Comparison of ENCODE assay signal across 8 mouse cellular contexts in the genomic region with DNA sequence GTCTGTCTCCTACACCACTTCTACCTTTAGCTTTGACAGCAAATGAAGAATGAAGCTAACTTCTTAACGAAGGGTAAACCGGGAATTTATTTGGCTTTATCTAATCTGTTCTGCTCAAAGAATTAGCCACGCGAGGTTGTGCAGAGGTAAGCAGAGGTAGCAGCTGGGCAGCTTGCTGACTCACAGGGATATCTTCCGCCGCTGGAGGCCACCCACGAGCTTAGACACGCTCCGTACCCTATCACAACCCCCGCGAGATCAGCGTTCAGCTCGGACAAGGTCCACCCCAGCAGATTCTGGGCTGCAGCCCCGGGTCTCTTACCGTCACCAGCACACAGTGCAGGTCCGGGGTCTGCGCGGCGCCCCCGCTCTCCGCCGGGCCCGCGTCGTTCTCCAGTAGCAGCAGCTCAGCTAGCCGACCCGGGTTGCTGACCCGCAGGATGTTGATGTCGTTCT. TPM values are rescaled to one million over a fixed set of nuclear protein-coding genes. Genes with fewer than 3 reads are reported as not detected.
DNase-seq lines count a peak whose midpoint lies in the region; ATAC-seq and TF ChIP-seq lines count a peak whose summit lies in the region.

No protein-coding gene starts in this region.

- H3K4me2 ChIP-seq in forebrain, embryonic 12.5 days: peak overlapping the region; percentile 68
- H3K4me2 ChIP-seq in heart, postnatal 0 days (ENCODE audit: low read depth, low read length): peak overlapping the region; percentile 96
- peak overlapping the region; percentile 77 for H3K4me2 ChIP-seq in liver, embryonic 15.5 days
- H3K4me2 ChIP-seq in neural tube, embryonic 11.5 days (ENCODE audit: low read depth): peak overlapping the region; percentile 57
- H3K4me2 ChIP-seq in stomach, embryonic 16.5 days (ENCODE audit: low read depth, low read length): peak overlapping the region; percentile 77

- peaks cover 18% of the 10 kb centered on the region for H3K36me3 ChIP-seq in ES-Bruce4 (ENCODE audit: control insufficient read depth, insufficient read depth, low read length, poor library complexity, severe bottlenecking)
- H3K36me3 ChIP-seq in forebrain, embryonic 12.5 days (replicated peaks): no peaks in the 10 kb centered on the region
- no peaks in the 10 kb centered on the region for H3K36me3 ChIP-seq in heart, postnatal 0 days (replicated peaks; ENCODE audit: control insufficient read depth, insufficient read depth, low read length)
- H3K36me3 ChIP-seq in liver, embryonic 15.5 days (replicated peaks): peaks cover 8% of the 10 kb centered on the region; the same call in 1 of the 2 replicates
- H3K36me3 ChIP-seq in neural tube, embryonic 11.5 days (ENCODE audit: control insufficient read depth, insufficient read depth, low read length): no peaks in the 10 kb centered on the region
- H3K36me3 ChIP-seq in stomach, embryonic 16.5 days (ENCODE audit: control insufficient read depth, insufficient read depth, low read length): no peaks in the 10 kb centered on the region

- no peak for TF ChIP-seq EP300 in ES-Bruce4 (IDR thresholded peaks at IDR 0.05; ENCODE audit: insufficient read depth, low read depth, low read length)
- TF ChIP-seq EP300 in heart, postnatal 0 days (IDR thresholded peaks at IDR 0.05; ENCODE audit: low read depth): no peak

- peak; percentile 76 for ATAC-seq in forebrain, embryonic 12.5 days (ENCODE audit: low FRiP score)
- ATAC-seq in heart, postnatal 0 days (ENCODE audit: insufficient read depth, low read depth): peak; percentile 75
- ATAC-seq in liver, embryonic 15.5 days (ENCODE audit: insufficient read depth): peak; percentile 72
- ATAC-seq in neural tube, embryonic 11.5 days (ENCODE audit: insufficient read depth, low FRiP score, low TSS enrichment): peak; percentile 73
- peak; percentile 82 for ATAC-seq in stomach, embryonic 16.5 days (ENCODE audit: insufficient read depth, low FRiP score)

- WGBS in forebrain, embryonic 12.5 days: under 1% methylated on average over 29 of the region's 29 CpGs
- WGBS in heart, postnatal 0 days: 0% methylated on average over 29 of the region's 29 CpGs
- 0% methylated on average over 29 of the region's 29 CpGs for WGBS in liver, embryonic 15.5 days (ENCODE audit: insufficient replicate concordance)
- WGBS in neural tube, embryonic 11.5 days: under 1% methylated on average over 29 of the region's 29 CpGs
- WGBS in stomach, embryonic 16.5 days: under 1% methylated on average over 29 of the region's 29 CpGs

- peak; percentile 25 for TF ChIP-seq CTCF in ES-Bruce4 (IDR thresholded peaks at IDR 0.05; ENCODE audit: low read depth, low read length)
- TF ChIP-seq CTCF in heart, postnatal 0 days (IDR thresholded peaks at IDR 0.05; ENCODE audit: low read depth): peak; percentile 60

- peak; percentile 82 for DNase-seq in c-Kit-positive CD71-positive TER-119-positive erythroid progenitor cells, embryonic 14.5 days (ENCODE audit: low spot score)
- peak; percentile 86 for DNase-seq in heart, postnatal 0 days (ENCODE audit: low spot score)
- peak; percentile 94 for DNase-seq in kidney, postnatal 36 days
- peak; percentile 88 for DNase-seq in neural tube, embryonic 11.5 days (ENCODE audit: low spot score)

- no peak for TF ChIP-seq POLR2A in ES-Bruce4 (IDR thresholded peaks at IDR 0.05; ENCODE audit: insufficient read depth, low read length)

- H3K27me3 ChIP-seq in ES-Bruce4 (ENCODE audit: control insufficient read depth, insufficient read depth, low read length, poor library complexity, severe bottlenecking): no peaks in the 10 kb centered on the region
- peaks cover 5% of the 10 kb centered on the region; the same call in 1 of the 2 replicates for H3K27me3 ChIP-seq in forebrain, embryonic 12.5 days
- no peaks in the 10 kb centered on the region for H3K27me3 ChIP-seq in heart, postnatal 0 days (ENCODE audit: control insufficient read depth, insufficient read depth, low read length)
- H3K27me3 ChIP-seq in liver, embryonic 15.5 days: no peaks in the 10 kb centered on the region
- H3K27me3 ChIP-seq in neural tube, embryonic 11.5 days (ENCODE audit: control insufficient read depth, insufficient read depth, low read length): no peaks in the 10 kb centered on the region
- H3K27me3 ChIP-seq in stomach, embryonic 16.5 days (ENCODE audit: control insufficient read depth, insufficient read depth, low read length): no peaks in the 10 kb centered on the region

- H3K4me3 ChIP-seq in ES-Bruce4 (ENCODE audit: low read depth, low read length): peak overlapping the region; percentile 76
- H3K4me3 ChIP-seq in forebrain, embryonic 12.5 days (replicated peaks): peak overlapping the region; percentile 76
- peak overlapping the region; percentile 89 for H3K4me3 ChIP-seq in heart, postnatal 0 days (ENCODE audit: low read depth, low read length)
- peak overlapping the region; percentile 88 for H3K4me3 ChIP-seq in liver, embryonic 15.5 days (replicated peaks)
- H3K4me3 ChIP-seq in neural tube, embryonic 11.5 days (ENCODE audit: low read depth, low read length): peak overlapping the region; percentile 89
- peak overlapping the region; percentile 92 for H3K4me3 ChIP-seq in stomach, embryonic 16.5 days (replicated peaks; ENCODE audit: low read length)

- peak overlapping the region; percentile 72 for H3K9ac ChIP-seq in ES-Bruce4 (ENCODE audit: low read depth, poor library complexity, severe bottlenecking)
- H3K9ac ChIP-seq in forebrain, embryonic 12.5 days: peak overlapping the region; percentile 91
- peak overlapping the region; percentile 79 for H3K9ac ChIP-seq in heart, postnatal 0 days (replicated peaks; ENCODE audit: low read depth, low read length)
- H3K9ac ChIP-seq in liver, embryonic 15.5 days: peak overlapping the region; percentile 96
- peak overlapping the region; percentile 79 for H3K9ac ChIP-seq in neural tube, embryonic 11.5 days (ENCODE audit: low read length)
- H3K9ac ChIP-seq in stomach, embryonic 16.5 days (ENCODE audit: low read length): peak overlapping the region; percentile 84

- H3K4me1 ChIP-seq in ES-Bruce4 (ENCODE audit: control insufficient read depth, insufficient read depth, low read length): peaks cover 1% of the 10 kb centered on the region
- peaks cover 18% of the 10 kb centered on the region for H3K4me1 ChIP-seq in forebrain, embryonic 12.5 days
- 0 out of 2 replicates have a peak, but pooled peaks cover 4% of the 10 kb centered on the region for H3K4me1 ChIP-seq in heart, postnatal 0 days (ENCODE audit: control insufficient read depth, insufficient read depth)
- H3K4me1 ChIP-seq in liver, embryonic 15.5 days (replicated peaks): peaks cover 30% of the 10 kb centered on the region
- H3K4me1 ChIP-seq in neural tube, embryonic 11.5 days (ENCODE audit: control insufficient read depth, insufficient read depth, low read length): peaks cover 12% of the 10 kb centered on the region; the same call in 1 of the 2 replicates
- H3K4me1 ChIP-seq in stomach, embryonic 16.5 days (ENCODE audit: control insufficient read depth, insufficient read depth, low read length): peaks cover 20% of the 10 kb centered on the region

- H3K27ac ChIP-seq in ES-Bruce4 (ENCODE audit: insufficient read depth, low read length): peak overlapping the region; percentile 76; the same call in 1 of the 2 replicates
- H3K27ac ChIP-seq in forebrain, embryonic 12.5 days: peak overlapping the region; percentile 93
- peak overlapping the region; percentile 93 for H3K27ac ChIP-seq in heart, postnatal 0 days (ENCODE audit: low read depth)
- peak overlapping the region; percentile 99 for H3K27ac ChIP-seq in liver, embryonic 15.5 days (replicated peaks)
- peak overlapping the region; percentile 90 for H3K27ac ChIP-seq in neural tube, embryonic 11.5 days (ENCODE audit: low read depth, low read length)
- peak overlapping the region; percentile 93 for H3K27ac ChIP-seq in stomach, embryonic 16.5 days (ENCODE audit: low read length)

- no peaks in the 10 kb centered on the region for H3K9me3 ChIP-seq in ES-Bruce4 (replicated peaks; ENCODE audit: control insufficient read depth, insufficient read depth, low read length, poor library complexity, severe bottlenecking)
- no peaks in the 10 kb centered on the region for H3K9me3 ChIP-seq in forebrain, embryonic 12.5 days
- no peaks in the 10 kb centered on the region for H3K9me3 ChIP-seq in heart, postnatal 0 days (replicated peaks; ENCODE audit: control insufficient read depth, low read length)
- no peaks in the 10 kb centered on the region for H3K9me3 ChIP-seq in liver, embryonic 15.5 days (replicated peaks)
- no peaks in the 10 kb centered on the region for H3K9me3 ChIP-seq in neural tube, embryonic 11.5 days (ENCODE audit: control insufficient read depth, low read length)
- no peaks in the 10 kb centered on the region for H3K9me3 ChIP-seq in stomach, embryonic 16.5 days (replicated peaks; ENCODE audit: control insufficient read depth, low read length)

RNA-seq across cellular contexts. Expression of gene Gadd45a, which starts 0.9 kb away (rescaled TPM):
- polyA plus RNA-seq in ES-Bruce4 (2011; ENCODE audit: insufficient read depth, insufficient read length, low read depth, missing spikeins): 89.5 and 90.3 TPM in 2 replicates
- 20.6 and 27.0 TPM in 2 replicates for polyA plus RNA-seq in forebrain, embryonic 12.5 days (2016; fragmentation: Nextera tagmentation; extraction: Ambion mirVana)
- total RNA-seq in heart, postnatal 0 days (2014; rRNA removed; ENCODE audit: low replicate concordance): 9.7 and 13.2 TPM in 2 replicates
- polyA plus RNA-seq in heart, postnatal 0 days (2015; fragmentation: Nextera tagmentation; extraction: Ambion mirVana): 14.5 and 15.1 TPM in 2 replicates
- 64.3 and 72.9 TPM in 2 replicates for polyA plus RNA-seq in liver, embryonic 15.5 days (2015; fragmentation: Nextera tagmentation; extraction: Ambion mirVana)
- polyA plus RNA-seq in neural tube, embryonic 11.5 days (2014; fragmentation: Nextera tagmentation; extraction: Ambion mirVana): 21.3 and 23.6 TPM in 2 replicates
- polyA plus RNA-seq in stomach, embryonic 16.5 days (2015; fragmentation: Nextera tagmentation; extraction: Ambion mirVana): 18.1 and 18.3 TPM in 2 replicates

Comparison
In these comparisons a context has a peak if more than half of its experiments do, and no peak if none do; other contexts are left out.
1. Peak in every context shown above with its lines: DNase-seq, ATAC-seq, H3K4me3 ChIP-seq and H3K27ac ChIP-seq.